In genomic region chr11:65058224-65058908, GRCm38 (mm10) we compare ENCODE assay signal across 16 mouse cellular contexts.
DNase-seq lines count a peak whose midpoint lies in the region; ATAC-seq lines count a peak whose summit lies in the region.
"Had no signal": no experiment of that assay in that cellular context is flagged by ENCODE, and none has a peak within 500 bp of the region (broad histone marks: within the 10 kb centered on the region; RNA-seq: fewer than 3 reads in every experiment).

No protein-coding gene starts in this region.

- peak; percentile 47 for DNase-seq in embryo, embryonic 10 days (ENCODE audit: low spot score)
- no peak for DNase-seq in embryo, embryonic 9.5 days (ENCODE audit: extremely low spot score)
- peak; percentile 39 to 47 for DNase-seq in left cerebral cortex, adult 18-20 months (ENCODE audit: low spot score in 2 of 2)
- DNase-seq in left cerebral cortex, postnatal 10 days (ENCODE audit: extremely low spot score in 1 of 2, low spot score in 2 of 2) = no peak
- DNase-seq in embryo, embryonic 11 days = peak; percentile 39
- peak; percentile 33 for DNase-seq in mesoderm, embryonic 11.5 days (ENCODE audit: low read depth, low spot score)
- DNase-seq in layer of hippocampus, adult 18-20 months (ENCODE audit: low spot score in 2 of 2) = no peak
- DNase-seq: cerebellum, adult 9-10 months; gastrocnemius, postnatal 10 days; layer of hippocampus, postnatal 36 days; liver, postnatal 0 days; lung, postnatal 36 days; right cerebral cortex, postnatal 14 days had no signal

- no peak for ATAC-seq in granulocyte monocyte progenitor cell, adult 5-6 weeks (replicated peaks; ENCODE audit: poor library complexity, severe bottlenecking)
- ATAC-seq: CD4-positive, CD25-positive, alpha-beta regulatory T cell, adult 4 months; forebrain, embryonic 15.5 days; liver, postnatal 0 days had no signal

- intact Hi-C loops in left cerebral cortex, postnatal 10 days (cut with DNase I) = no loop called here

Comparison
In these comparisons a context has a peak if more than half of its experiments do, and no peak if none do; other contexts are left out.
1. DNase-seq: peak in embryo, embryonic 10 days (single experiment), left cerebral cortex, adult 18-20 months (2 of 2), embryo, embryonic 11 days (single experiment) and mesoderm, embryonic 11.5 days (single experiment); none in embryo, embryonic 9.5 days (single experiment), left cerebral cortex, postnatal 10 days (0 of 2) and layer of hippocampus, adult 18-20 months (0 of 2).